Mouse (Mus musculus): ENCODE data around the gene Tlr4.

DNA sequence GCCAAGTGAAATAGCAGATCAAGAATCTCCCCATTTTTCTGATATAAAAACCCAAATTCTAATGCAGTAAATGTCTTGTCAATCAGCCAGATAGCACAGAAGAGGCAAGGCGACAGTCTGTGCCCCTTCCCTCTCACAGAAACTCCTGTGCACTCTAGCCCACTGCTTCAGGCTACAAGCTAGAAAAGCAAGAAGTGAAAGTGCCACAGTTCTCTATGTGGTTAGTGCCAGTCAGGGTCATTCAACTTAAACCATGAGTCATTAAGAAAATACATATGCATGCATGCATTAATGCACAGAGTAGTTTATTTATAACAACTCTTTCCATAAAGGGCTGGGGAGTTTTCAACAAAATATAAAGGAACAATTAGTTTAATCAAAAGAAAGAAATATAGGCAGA is 15.9 kb downstream of the Tlr4 start:
- TF ChIP-seq CTCF (IDR thresholded peaks at IDR 0.05; ENCODE audit: low read depth), result no peak
- no peak for TF ChIP-seq EP300 (IDR thresholded peaks at IDR 0.05; ENCODE audit: low read depth)
